Mouse (Mus musculus) left cerebral cortex, adult 11 months (tissue): ENCODE results near the gene Col24a1.
A peak's percentile ranks its signal among the peaks of the same experiment; 100 is the strongest.

Experiments used
- DNase-seq: peaks from one replicate; pipeline ENCODE4 v3.0.0; 2022; ENCODE audit warnings: low spot score

Col24a1 gene

DNA sequence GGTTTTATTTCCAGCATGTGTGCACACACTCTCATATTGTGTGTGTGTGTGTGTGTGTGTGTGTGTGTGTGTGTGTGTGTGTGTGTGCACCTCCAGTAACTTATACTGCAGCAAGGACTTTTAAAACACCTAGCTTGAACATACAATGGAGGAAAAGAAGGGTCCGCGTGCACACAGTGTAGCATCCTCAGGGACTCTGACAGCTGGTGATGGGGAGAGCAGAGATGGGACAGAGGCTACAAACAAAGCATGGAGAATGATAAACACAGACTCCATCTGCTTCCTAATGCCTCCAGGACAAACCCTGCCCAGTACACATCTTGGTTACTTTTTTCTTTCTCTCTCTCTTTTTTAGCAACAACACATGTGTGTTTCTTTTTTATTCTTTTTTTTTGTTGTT, 171.5 kb downstream of the Col24a1 start:
- DNase-seq, result no peak

DNA sequence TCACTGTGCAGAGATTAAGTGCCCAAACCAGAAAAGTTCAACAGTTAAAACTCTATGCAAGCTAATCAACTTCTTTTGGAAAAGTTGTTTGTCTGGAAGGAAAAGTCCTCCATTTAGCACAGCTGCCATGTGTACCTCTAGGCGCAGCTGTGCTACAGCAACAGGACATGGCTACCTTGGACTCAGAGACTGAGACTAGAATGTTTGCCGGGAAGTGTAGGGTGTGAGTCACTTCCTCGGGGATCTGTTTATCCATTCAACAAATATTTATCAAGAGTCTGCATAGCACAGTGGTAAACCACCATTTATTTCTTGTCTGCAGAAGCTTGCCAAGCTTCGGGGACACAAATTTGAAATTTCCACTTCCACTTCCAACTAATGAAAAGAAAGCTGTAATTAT, 178.8 kb downstream of the Col24a1 start:
- no peak for DNase-seq

DNA sequence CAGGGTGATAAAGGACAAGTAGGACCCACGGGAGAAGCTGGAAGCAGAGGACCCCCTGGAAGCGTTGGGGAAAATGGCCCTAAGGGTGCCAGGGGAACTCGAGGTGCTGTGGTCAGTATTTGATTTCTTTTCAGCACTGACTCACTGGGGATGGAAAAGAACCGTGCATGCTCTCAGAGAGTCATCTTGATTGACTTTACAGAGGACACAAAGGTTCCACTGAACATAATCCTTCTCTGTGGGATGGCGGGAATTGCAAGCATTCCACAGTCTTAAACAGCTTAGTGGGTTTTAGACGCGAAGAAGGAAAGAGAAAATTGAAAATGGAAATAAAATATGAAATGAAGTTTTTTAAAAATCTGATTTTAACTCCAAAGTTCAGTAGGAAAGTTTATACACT, 181.9 kb downstream of the Col24a1 start:
- DNase-seq, result no peak

DNA sequence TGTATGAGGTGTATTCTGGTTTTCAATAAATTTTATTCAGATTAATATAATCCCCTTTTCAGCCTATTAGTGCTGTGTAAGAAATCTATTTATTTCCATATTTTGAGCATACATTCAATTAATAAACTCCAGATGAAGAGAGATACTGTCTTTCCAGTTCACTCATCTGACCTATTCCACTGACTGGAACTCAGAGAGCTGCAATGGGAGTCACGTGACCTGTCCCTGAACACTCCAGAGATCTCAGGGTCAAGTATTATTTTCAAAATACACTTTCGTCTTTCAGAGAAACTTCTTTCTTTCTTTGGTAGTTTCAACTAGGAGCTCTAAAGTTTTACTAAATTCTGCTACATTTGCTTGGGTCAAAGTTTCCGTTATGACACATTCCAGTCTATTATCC, 184.4 kb downstream of the Col24a1 start:
- DNase-seq, result no peak

DNA sequence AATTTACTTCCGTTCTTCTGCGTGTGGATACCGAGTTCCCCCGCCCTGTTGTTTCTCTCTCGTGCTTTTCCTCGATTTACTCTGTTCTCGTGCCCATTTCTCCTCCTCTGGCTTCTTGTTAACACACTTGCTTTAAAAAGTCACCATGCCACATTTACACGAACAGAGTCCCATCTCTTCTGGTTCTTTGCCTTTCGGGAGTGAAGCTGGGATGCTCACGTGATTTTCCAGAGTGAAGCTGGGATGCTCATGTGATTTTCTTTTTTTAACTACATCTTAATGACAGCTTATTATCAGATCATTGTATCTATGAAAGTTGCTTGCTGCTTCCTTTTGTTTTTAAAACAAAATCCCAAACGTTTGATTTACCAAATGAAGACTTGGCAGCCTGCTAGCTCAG, 184.8 kb downstream of the Col24a1 start:
- DNase-seq, result no peak

DNA sequence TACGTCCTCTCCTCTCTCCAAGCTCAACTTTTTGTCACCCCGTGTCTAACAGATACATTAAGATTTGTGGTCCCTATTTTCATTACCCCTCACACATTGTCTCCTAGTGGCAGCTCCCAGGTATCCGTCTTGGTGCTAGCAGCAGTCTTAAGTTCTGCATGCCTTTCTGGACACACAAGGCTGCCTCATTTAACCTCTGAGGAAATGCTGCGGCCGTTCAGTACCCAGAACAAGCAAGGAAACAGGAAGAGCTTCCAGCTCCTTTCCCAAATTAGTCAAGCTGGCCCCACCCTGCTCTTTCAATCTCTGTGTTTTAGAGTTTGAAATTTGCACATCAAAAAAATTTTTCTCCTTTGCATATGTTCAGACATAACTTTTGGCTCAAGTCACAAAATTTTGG, 186.2 kb downstream of the Col24a1 start:
- DNase-seq, result no peak

DNA sequence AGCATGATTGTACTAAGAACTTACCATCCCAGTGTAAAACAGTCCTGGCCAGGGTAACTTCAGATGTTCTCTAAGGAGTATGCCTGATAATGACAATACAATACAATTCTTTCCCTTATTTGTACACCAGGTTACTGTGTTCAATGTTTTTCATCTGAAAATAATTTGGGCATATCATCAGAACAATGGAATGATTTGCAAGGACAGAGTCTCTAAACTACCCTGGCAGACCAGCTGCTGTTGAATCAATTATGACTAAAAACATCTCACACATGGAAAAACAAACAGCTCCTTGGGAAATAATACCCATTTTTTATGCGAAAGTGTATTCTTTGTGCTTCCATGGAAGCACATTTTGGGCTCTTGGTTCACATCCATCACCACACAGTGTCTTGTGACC, 198.0 kb downstream of the Col24a1 start:
- DNase-seq, result no peak

DNA sequence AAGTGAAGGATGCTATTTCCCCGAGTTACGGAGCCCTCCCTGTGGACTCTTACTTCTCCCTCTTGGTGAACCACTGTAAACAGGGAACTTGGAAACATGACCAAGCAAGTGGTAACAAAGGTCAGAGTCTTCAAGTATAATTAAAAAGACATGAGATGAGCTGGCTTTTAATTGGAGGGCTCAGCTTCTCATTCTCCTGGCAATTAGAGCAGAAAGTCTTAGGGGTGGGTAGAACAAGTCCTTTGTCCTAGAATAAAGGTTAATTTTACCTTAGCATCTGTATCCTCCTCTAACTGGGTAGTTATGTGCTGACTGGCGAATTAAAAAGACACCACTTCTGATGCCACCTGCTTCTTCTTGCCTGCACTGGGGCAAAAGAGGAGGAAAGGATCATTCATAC, 199.1 kb downstream of the Col24a1 start:
- DNase-seq, result no peak

DNA sequence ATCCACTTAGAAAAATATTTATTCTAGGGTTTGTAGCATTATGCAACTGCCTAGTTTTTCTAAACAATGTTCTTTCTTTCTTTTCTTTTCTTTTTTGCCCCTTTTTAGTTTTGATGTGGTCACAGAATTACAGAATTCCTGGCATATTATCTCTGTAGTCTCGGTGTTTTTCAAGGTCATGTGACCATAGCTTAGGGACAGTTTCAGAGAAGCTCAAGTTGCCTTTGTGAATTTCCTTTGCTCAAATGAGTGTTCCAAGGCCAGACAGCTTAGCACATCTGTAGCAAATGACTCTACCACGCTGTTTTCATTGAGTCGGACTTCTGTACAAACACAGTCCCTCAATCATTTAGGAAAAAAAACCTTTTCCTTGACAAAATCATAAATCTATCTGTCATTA, 205.9 kb downstream of the Col24a1 start:
- no peak for DNase-seq

DNA sequence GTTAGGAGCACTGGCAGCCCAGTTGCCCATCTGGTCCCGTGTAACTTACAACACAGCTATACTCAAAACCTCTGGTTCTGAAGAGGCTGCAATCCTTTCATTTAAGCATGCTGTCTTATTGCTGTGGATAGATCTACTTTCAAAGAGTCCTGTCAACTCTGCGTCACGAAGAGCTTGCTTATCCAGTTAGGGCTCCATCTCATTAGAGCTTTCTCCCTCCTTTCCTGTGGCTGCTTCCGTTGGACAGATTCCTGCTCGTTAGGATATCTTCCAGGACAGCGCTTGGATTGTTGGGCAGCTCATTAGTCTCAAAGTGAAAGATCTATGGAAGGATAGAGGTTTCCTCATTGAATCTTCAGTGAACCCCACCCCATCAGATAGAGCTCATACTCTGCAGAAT, 206.6 kb downstream of the Col24a1 start:
- DNase-seq, result no peak

DNA sequence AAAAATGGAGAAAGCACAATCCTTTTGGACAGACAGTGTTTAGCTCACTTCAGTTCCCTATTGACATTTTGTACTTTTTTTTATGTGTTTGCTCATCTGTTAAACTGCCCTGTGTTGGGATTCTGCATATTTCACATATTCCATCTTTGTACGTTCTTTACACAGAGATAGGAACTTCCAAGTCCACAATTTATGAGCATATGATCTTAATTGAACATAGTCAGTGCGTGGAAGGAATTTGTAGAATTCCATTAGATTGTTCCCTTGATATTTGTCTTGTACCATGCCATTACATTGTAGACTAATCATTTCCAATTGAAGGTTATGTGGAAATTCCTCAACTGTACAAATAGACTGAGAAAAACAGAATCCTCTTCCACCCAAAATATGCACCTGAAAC, 212.6 kb downstream of the Col24a1 start:
- DNase-seq, result no peak

DNA sequence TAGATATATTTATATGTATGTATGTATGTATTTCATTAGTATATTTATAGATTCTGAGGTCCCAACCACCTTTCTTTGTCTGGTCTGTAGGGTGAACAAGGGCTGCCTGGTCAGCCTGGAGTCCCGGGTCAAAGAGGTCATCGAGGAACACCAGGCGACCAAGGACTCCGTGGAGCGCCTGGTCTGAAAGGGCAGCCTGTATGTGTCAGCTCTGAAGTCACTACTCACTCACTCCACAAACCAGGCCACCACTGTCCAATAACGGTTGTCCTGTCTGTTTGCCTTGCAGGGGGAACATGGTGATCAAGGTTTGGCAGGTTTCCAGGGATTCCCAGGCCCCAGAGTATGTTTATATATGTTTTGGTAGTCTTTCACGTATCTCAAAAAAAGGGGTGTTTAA, 216.3 kb downstream of the Col24a1 start:
- DNase-seq, result no peak

DNA sequence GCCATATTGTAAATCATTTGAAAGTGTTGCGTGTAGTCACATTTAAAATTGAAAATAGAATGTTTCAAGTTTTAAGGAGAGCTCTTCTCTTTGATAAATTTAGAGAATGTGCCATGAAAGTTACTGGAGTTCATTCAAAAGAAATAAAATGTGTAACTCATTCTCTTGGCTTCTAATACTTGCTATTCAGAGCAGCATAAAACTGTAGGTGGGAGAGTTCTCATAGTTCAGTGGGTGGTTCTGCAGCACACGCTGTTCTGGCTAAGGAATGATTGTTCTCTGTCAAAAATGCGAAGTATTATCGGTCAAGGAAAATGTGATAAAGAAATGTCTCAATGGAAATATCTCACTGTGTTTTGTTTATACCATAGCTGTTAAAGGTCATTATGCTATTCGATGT, 221.9 kb downstream of the Col24a1 start:
- peak; percentile 3 for DNase-seq

DNA sequence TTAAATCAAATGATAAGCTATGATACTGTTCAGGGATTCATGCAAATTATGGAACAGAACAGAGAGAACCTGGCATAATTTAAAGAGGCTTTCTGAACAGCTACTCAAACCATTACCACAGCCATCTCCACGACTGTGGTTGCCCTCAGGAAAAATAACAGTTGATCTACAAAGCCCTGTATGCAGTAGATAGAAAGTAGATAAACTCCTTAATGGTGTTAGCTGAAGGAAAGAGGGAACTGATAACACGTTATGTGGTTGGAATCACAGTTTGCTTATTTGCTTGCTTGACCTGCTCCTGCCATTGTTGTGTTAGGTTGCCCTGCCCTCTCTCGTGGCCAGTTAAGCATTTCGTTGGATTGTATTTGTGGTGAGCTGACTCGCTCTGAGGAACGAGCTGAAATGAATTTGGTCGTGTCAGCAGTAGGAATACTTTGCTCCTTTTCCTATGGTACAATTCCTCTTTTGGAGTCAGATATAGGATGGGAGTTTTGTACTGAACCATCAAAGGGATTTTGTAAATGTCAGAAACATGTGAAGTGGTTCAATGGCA, 229.3 kb downstream of the Col24a1 start:
- no peak for DNase-seq

DNA sequence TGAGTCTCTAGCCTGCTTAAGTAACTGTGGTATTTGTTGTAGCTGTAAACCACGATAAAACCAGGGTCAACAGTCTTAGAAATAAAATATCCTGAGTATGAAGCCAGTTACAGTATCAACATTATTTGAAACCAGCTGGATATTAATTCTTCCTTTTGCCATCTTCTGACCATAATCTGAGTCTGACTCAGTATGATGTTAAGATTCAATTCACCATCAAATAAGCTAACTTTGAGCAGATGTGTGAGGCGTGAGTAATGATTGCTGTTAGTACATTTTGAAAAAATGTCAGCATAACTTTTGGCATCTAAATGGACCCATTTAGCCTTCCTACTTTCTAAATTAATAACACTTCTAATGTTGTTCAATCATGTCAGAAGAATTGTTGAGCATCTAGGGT, 230.0 kb downstream of the Col24a1 start:
- DNase-seq, result no peak

DNA sequence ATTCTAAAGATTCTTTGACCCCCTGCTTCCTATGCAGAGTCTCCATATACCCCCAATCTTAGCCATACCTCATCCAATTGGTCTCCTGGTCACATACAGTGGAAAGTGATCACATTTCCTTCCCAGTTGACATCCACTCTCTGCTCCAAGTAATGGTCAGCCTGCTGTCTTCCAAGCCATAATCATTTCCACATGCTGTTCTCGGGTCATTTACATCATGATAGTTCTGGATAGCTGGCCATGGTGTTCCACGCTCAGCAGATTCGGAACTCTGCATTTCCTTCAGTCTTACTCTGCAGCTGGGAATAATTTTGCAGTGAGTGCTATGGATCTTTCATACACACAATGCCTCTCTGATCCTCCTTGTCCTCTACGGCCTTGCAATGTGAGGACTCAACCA, 233.0 kb downstream of the Col24a1 start:
- no peak for DNase-seq

DNA sequence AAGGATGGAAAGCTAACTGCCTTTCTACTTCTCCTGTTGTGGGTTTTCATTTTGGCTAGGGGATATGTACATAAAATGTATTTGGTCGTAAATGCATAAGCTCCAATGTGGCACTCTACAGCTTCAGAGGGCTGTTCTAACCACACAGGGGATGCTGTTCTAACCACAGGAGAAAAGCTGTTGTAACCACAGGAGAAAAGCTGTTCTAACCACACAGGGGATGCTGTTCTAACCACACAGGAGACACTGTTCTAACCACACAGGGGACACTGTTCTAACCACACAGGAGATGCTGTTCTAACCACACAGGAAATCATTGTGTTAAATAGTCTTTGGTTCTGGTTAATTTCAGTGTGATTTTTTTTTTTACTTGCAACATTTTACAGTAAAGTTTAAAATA, 245.6 kb downstream of the Col24a1 start:
- DNase-seq, result no peak

DNA sequence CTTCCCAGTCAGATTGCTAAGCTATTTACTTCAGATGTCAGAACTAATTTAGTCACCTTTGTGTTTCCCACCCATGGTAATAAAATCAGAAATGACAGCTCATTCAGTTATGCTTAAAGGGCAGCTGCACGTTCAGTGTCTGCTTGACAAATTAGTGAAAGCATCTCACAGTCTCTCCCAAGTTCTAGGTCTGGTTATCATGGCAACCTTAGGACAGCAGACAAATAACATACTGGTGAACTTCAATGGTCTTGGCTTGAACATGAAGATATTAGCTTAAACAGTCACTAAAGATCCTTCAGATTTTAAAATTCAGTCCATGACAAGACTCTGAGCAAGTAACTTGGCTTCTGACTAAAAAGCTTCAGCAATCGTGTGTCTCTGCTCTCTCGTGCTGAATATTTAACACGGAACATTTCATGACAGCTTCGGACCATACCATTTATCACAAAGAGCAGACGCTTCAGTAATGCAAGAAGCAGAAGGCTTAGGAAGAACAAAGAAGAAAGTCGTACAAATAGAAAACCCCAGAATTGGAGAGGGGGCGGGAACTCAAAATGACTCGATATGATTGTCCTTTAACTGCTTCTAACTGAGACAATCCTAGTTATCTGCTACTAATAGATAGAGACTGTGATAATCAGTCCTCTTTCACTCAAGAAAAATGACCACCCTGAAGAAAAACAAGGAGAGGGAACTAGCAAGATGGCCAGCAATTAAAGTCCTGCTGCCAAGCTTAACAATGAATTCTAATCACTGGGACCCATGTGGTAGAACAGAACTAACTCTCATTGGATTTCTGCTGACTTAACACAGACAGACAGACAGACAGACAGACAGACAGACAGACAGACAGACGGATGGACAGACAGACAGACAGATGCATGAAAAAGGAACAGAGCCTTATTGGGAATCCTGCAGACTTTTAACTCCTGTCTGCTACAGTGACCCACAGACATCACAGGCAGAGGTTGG, 256.5 kb downstream of the Col24a1 start:
- DNase-seq, result no peak

DNA sequence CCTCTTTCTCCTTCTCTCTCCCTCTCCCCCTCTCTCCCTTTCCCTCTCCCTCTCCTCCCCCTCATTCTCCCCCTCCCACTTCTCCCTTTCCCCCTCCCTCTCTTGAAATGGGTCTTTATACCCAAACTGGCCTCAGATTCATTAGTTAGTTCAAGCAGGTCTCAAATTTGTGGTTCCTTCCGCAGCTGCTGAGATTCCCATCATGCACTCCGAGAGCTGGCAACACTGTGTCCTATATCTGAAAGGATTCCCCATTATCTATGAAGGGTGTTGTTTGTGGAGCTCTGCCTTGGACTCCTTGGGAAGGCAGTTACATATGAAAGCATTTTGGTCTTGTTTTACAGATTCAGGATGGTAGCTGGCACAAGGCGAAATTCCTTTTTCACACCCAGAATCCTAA, 257.9 kb downstream of the Col24a1 start:
- no peak for DNase-seq

DNA sequence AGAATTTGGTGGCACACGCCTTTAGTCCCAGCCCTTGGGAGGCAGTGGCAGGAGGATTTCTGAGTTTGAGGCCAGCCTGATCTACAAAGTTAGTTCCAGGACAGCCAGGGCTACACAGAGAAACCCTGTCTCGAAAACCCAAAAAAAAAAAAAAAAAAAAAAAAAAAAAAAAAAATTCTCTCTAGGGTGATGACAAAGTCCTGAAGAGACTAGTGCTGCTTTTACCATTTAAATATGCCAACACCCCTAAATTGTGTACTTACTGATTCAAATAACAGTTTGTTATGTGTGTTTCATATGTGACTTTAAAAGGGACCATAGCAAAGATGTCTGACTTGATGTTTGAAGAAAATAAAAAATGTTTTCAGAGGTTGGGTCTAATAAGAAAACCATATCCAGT, 262.1 kb downstream of the Col24a1 start:
- DNase-seq, result no peak

DNA sequence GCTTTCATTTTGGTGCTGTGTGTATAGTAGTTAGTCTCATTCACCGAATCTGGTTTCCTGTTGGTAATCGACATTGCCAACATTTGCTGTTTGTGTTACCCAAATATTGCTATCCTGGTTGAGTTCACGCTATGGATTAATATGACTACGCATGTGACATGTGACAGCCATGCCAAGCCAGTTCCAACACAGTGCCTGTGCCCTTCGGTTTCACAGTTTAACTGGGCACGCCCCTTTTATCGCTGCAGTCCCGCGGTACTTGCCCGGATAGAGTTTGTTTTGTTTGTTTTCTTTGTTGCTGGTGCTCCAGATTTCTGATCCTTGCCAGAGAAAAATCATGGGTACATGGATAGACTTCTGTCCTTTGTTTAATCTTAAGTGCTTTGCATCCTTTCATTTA, 263.9 kb downstream of the Col24a1 start:
- no peak for DNase-seq

DNA sequence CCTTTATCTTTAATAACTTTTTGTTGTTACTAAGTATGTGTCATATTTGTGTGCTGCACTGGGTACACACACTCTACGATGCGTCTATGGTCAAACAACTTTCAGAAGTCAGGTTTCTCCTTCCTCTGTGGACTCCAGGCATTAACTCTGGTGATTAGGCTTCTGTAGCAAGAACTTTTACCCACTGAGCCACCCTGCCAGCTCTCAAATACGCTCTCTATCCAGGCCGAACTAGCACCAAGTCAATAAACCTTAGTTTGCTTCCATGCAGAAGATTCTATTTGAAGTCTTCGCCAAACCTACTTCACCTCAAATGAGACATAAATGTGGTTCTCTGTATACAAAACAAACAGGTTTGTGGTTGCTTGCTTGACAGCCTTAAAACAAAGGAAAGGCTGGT, 267.4 kb downstream of the Col24a1 start:
- no peak for DNase-seq

DNA sequence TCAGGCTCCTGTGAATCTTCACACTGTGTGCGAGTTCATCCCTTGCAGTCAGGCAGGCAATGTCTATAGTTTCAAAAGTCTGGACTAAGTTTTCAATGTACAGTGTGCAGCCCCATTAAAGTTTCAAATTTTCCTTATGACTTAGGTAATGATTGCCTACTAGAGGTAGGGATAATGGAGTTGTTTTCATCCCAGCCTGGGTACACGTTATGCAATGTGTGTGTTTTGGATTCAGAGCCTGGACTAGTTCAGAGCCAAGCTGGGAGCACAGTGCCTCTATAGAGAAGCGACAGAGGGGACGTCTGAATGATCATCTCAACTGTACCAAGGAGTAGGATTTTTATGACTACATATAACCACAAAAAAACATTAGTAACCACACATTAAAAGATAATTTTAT, 267.8 kb downstream of the Col24a1 start:
- no peak for DNase-seq

DNA sequence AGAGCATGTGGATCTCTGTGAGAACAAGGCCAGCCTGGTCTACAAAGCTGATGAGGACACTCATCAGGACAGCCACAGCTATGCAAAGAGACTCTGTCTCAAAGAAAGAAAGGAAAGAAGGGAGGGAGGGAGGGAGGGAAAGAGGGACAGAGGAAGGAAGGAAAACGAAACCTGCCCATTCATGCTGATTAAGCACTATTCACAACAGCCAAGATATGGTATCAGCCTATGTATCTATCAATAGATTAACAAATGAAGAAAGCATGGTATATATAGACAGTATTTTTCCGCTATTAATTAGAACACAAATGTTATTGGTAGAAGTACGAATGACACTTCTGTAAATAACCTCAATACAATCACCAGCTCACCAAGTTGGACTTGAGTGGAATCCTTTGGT, 282.2 kb downstream of the Col24a1 start:
- DNase-seq, result no peak
